In genomic region chr6:124885956-124886381, GRCm38 (mm10) we compare ENCODE assay signal across 28 mouse cellular contexts. TPM values are rescaled to one million over a fixed set of nuclear protein-coding genes. Genes with fewer than 3 reads are reported as not detected.
DNase-seq lines count a peak whose midpoint lies in the region; ATAC-seq and TF ChIP-seq lines count a peak whose summit lies in the region.
"Had no signal": no experiment of that assay in that cellular context is flagged by ENCODE, and none has a peak within 500 bp of the region (broad histone marks: within the 10 kb centered on the region; RNA-seq: fewer than 3 reads in every experiment).

No protein-coding gene starts in this region.

- no peak overlapping the region for H3K9ac ChIP-seq in heart, embryonic 15.5 days
- H3K9ac ChIP-seq: embryonic facial prominence, embryonic 15.5 days; limb, embryonic 12.5 days; liver, postnatal 0 days had no signal

- H3K4me3 ChIP-seq in heart, embryonic 15.5 days = no peak overlapping the region
- peak overlapping the region; percentile 22 for H3K4me3 ChIP-seq in small intestine, adult 2 months (ENCODE audit: low read depth, low read length)
- H3K4me3 ChIP-seq: embryonic facial prominence, embryonic 15.5 days; hindbrain, embryonic 10.5 days; limb, embryonic 12.5 days; midbrain, embryonic 10.5 days; myocyte had no signal

- intact Hi-C loops in heart, postnatal 10 days (cut with DNase I) = no loop called here

- no peak for TF ChIP-seq POLR2A in small intestine, adult 2 months (IDR thresholded peaks at IDR 0.05; ENCODE audit: low read depth, low read length)

- TF ChIP-seq CTCF in small intestine, adult 2 months (IDR thresholded peaks at IDR 0.05; ENCODE audit: extremely low read depth, insufficient read length, insufficient replicate concordance, low read depth, low read length) = no peak

- H3K27me3 ChIP-seq in heart, embryonic 15.5 days = no peaks in the 10 kb centered on the region
- no peaks in the 10 kb centered on the region for H3K27me3 ChIP-seq in small intestine, adult 2 months (ENCODE audit: control insufficient read depth, insufficient read depth, low read length)
- H3K27me3 ChIP-seq: embryonic facial prominence, embryonic 15.5 days; limb, embryonic 12.5 days had no signal

- H3K9me3 ChIP-seq in heart, embryonic 15.5 days (replicated peaks) = no peaks in the 10 kb centered on the region
- H3K9me3 ChIP-seq: embryonic facial prominence, embryonic 15.5 days; hindbrain, embryonic 10.5 days; limb, embryonic 12.5 days; midbrain, embryonic 10.5 days had no signal

- H3K36me3 ChIP-seq in heart, embryonic 15.5 days = no peaks in the 10 kb centered on the region
- no peaks in the 10 kb centered on the region for H3K36me3 ChIP-seq in small intestine, adult 2 months (ENCODE audit: control insufficient read depth, insufficient read depth, low read length)
- H3K36me3 ChIP-seq: embryonic facial prominence, embryonic 15.5 days; hindbrain, embryonic 10.5 days; limb, embryonic 12.5 days; midbrain, embryonic 10.5 days had no signal

- H3K27ac ChIP-seq in heart, embryonic 15.5 days = peak overlapping the region; percentile 60; the same call in 1 of the 2 replicates
- no peak overlapping the region for H3K27ac ChIP-seq in small intestine, adult 2 months (ENCODE audit: insufficient read depth, low read depth, low read length)
- H3K27ac ChIP-seq: embryonic facial prominence, embryonic 15.5 days; hindbrain, embryonic 10.5 days; hindbrain, postnatal 0 days; kidney, postnatal 0 days; limb, embryonic 12.5 days; midbrain, embryonic 10.5 days; stomach, postnatal 0 days had no signal

- H3K4me1 ChIP-seq in heart, embryonic 15.5 days (replicated peaks) = peaks cover 7% of the 10 kb centered on the region
- H3K4me1 ChIP-seq in small intestine, adult 2 months (ENCODE audit: control insufficient read depth, insufficient read depth, insufficient read length, low read length) = no peaks in the 10 kb centered on the region
- H3K4me1 ChIP-seq: embryonic facial prominence, embryonic 15.5 days had no signal

- no peak for ATAC-seq in heart, embryonic 15.5 days (replicated peaks; ENCODE audit: insufficient number of reproducible peaks, insufficient read depth, low FRiP score, low read depth)
- ATAC-seq: forebrain, embryonic 16.5 days; hindbrain, postnatal 0 days; liver, postnatal 0 days; midbrain, embryonic 16.5 days had no signal

- H3K4me2 ChIP-seq in heart, embryonic 15.5 days = no peak overlapping the region
- H3K4me2 ChIP-seq: embryonic facial prominence, embryonic 15.5 days; limb, embryonic 12.5 days; liver, embryonic 11.5 days had no signal

- DNase-seq in heart, postnatal 10 days = no peak
- DNase-seq in CD8-positive naive resting alpha-beta T cell, adult 2 months (ENCODE audit: low read depth in 2 of 2, low spot score in 2 of 2) = peak; percentile 59 to 62
- DNase-seq in thymus, postnatal 25 days = peak; percentile 72
- DNase-seq in layer of hippocampus, adult 9-11 months = no peak
- no peak for DNase-seq in lung, adult 18-20 months
- no peak for DNase-seq in left cerebral cortex, adult 11 months (ENCODE audit: low spot score)
- DNase-seq: adrenal gland, postnatal 14 days; cerebellum, adult 2 months; gastrocnemius, postnatal 14 days; kidney, adult 11 months; liver, postnatal 0 days; lung, postnatal 10 days; right cerebral cortex, adult 18-20 months; right cerebral cortex, postnatal 4 days had no signal

- 82% methylated on average over 8 of the region's 8 CpGs for WGBS in heart, embryonic 15.5 days
- WGBS in small intestine, adult 2 months = 91% methylated on average over 8 of the region's 8 CpGs

RNA-seq across cellular contexts. Expression of gene Cd4, which starts 2.1 kb away (rescaled TPM):
- 0.05 and 0.68 TPM in 2 replicates for polyA plus RNA-seq in heart, embryonic 15.5 days (2015; fragmentation: Nextera tagmentation; extraction: Ambion mirVana)
- total RNA-seq in heart, postnatal 10 days (2021) = 1 to 10 TPM; 1.2 to 2.1 TPM
- 3.7 and 5.8 TPM in 2 replicates for polyA plus RNA-seq in small intestine, adult 2 months (2012; rRNA removed)
- total RNA-seq: MEL had no signal
- polyA plus RNA-seq: hindbrain, embryonic 10.5 days; liver, embryonic 11.5 days; midbrain, embryonic 10.5 days; myocyte had no signal

RNA-seq across cellular contexts. Expression of gene Gpr162, which starts 22.2 kb away (rescaled TPM):
- 2.2 and 2.4 TPM in 2 replicates for polyA plus RNA-seq in heart, embryonic 15.5 days (2015; fragmentation: Nextera tagmentation; extraction: Ambion mirVana)
- 1 to 10 TPM; 3.0 to 4.9 TPM for total RNA-seq in heart, postnatal 10 days (2021)
- 1.2 and 1.7 TPM in 2 replicates for polyA plus RNA-seq in small intestine, adult 2 months (2012; rRNA removed)

RNA-seq across cellular contexts. Expression of gene Lag3, which starts 25.5 kb away (rescaled TPM):
- polyA plus RNA-seq in heart, embryonic 15.5 days (2015; fragmentation: Nextera tagmentation; extraction: Ambion mirVana) = 1.2 and 1.7 TPM in 2 replicates
- under 1 TPM; 0.72 to 0.84 TPM for total RNA-seq in heart, postnatal 10 days (2021)
- polyA plus RNA-seq in small intestine, adult 2 months (2012; rRNA removed) = 4.5 and 7.0 TPM in 2 replicates

RNA-seq across cellular contexts. Expression of gene P3h3, which starts 28.4 kb away (rescaled TPM):
- polyA plus RNA-seq in heart, embryonic 15.5 days (2015; fragmentation: Nextera tagmentation; extraction: Ambion mirVana) = 14.0 and 24.2 TPM in 2 replicates
- 10 to 100 TPM; 27.1 to 27.3 TPM for total RNA-seq in heart, postnatal 10 days (2021)
- 8.1 and 8.7 TPM in 2 replicates for polyA plus RNA-seq in small intestine, adult 2 months (2012; rRNA removed)

RNA-seq across cellular contexts. Expression of gene Ptms, which starts 33.9 kb away (rescaled TPM):
- polyA plus RNA-seq in heart, embryonic 15.5 days (2015; fragmentation: Nextera tagmentation; extraction: Ambion mirVana) = 255 and 294 TPM in 2 replicates
- total RNA-seq in heart, postnatal 10 days (2021) = 100 to 1,000 TPM; 516 to 532 TPM
- polyA plus RNA-seq in small intestine, adult 2 months (2012; rRNA removed) = 683 and 1,784 TPM in 2 replicates

Comparison
In these comparisons a context has a peak if more than half of its experiments do, and no peak if none do; other contexts are left out.
1. DNase-seq: peak in CD8-positive naive resting alpha-beta T cell, adult 2 months (2 of 2) and thymus, postnatal 25 days (single experiment); none in heart, postnatal 10 days (0 of 2), layer of hippocampus, adult 9-11 months (single experiment), lung, adult 18-20 months (0 of 2) and left cerebral cortex, adult 11 months (single experiment).